Mouse (Mus musculus): ENCODE data around the gene Endod1.

DNA sequence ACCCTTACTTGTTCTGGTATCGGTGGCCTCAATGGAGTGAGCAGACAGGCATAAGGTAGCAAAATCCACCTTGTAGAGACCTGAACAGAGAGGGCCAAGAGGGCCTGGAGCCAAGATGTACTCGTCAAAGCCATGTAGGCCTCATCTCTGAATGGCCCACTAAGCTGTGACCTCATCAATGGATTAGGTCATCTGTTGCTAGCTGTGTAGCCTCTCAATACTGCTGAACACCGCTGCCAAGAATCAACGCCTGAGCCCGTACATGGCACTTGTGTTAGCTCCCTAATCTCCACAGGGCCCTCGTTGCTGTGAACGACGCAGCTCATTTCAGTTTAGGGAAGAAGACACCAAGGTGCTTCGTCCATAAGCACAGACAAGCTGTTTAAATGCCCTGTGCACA lies 10.0 kb upstream of the Endod1 start:
- TF ChIP-seq TAL1 (IDR thresholded peaks at IDR 0.05; ENCODE audit: low read length) (no peak), GATA1 (IDR thresholded peaks at IDR 0.05; ENCODE audit: low read length) (no peak)
